Comparison of ENCODE assay signal across 22 mouse cellular contexts in genomic region chrX:75489886-75490285, GRCm38 (mm10).
"Had no signal": no experiment of that assay in that cellular context is flagged by ENCODE, and none has a peak within 500 bp of the region (broad histone marks: within the 10 kb centered on the region; RNA-seq: fewer than 3 reads in every experiment).

No protein-coding gene starts in this region.

- H3K9ac ChIP-seq: liver, embryonic 12.5 days; liver, embryonic 14.5 days; lung, embryonic 15.5 days; midbrain, embryonic 12.5 days; neural tube, embryonic 13.5 days; neural tube, embryonic 15.5 days had no signal

- H3K4me3 ChIP-seq: liver, embryonic 12.5 days; lung, embryonic 15.5 days; midbrain, embryonic 10.5 days; midbrain, embryonic 12.5 days; myocyte; neural tube, embryonic 13.5 days; neural tube, embryonic 15.5 days had no signal

- H3K9me3 ChIP-seq: liver, embryonic 12.5 days; lung, embryonic 15.5 days; midbrain, embryonic 10.5 days; midbrain, embryonic 12.5 days; neural tube, embryonic 13.5 days; neural tube, embryonic 15.5 days had no signal

- H3K4me2 ChIP-seq: liver, embryonic 12.5 days; lung, embryonic 15.5 days; midbrain, embryonic 12.5 days; neural tube, embryonic 13.5 days; neural tube, embryonic 15.5 days had no signal

- H3K27me3 ChIP-seq: liver, embryonic 12.5 days; lung, embryonic 15.5 days; midbrain, embryonic 12.5 days; neural tube, embryonic 13.5 days; neural tube, embryonic 15.5 days had no signal

- ATAC-seq: liver, embryonic 12.5 days; lung, postnatal 0 days; midbrain, embryonic 16.5 days had no signal

- H3K27ac ChIP-seq: liver, embryonic 12.5 days; liver, embryonic 14.5 days; lung, embryonic 15.5 days; midbrain, embryonic 10.5 days; midbrain, embryonic 12.5 days; neural tube, embryonic 13.5 days; neural tube, embryonic 15.5 days had no signal

- DNase-seq: lung, adult 18-20 months; lung, postnatal 14 days; lung, postnatal 4 days; midbrain, embryonic 14.5 days; retina, postnatal 1 day; right cerebral cortex, adult 18-20 months; right cerebral cortex, postnatal 25 days; right cerebral cortex, postnatal 4 days; spleen, adult 18-20 months; thymus, adult 2 months; thymus, postnatal 25 days; thymus, postnatal 4 days had no signal

- H3K4me1 ChIP-seq: liver, embryonic 12.5 days; lung, embryonic 15.5 days; midbrain, embryonic 10.5 days; midbrain, embryonic 12.5 days; neural tube, embryonic 13.5 days; neural tube, embryonic 15.5 days had no signal

- H3K36me3 ChIP-seq: liver, embryonic 12.5 days; lung, embryonic 15.5 days; midbrain, embryonic 10.5 days; midbrain, embryonic 12.5 days; neural tube, embryonic 13.5 days; neural tube, embryonic 15.5 days had no signal
